Mouse (Mus musculus) forebrain, embryonic 14.5 days (tissue): ENCODE measurements around the gene D630045J12Rik. TPM values are rescaled to one million over a fixed set of nuclear protein-coding genes. Genes with fewer than 3 reads are reported as not detected.
A peak's percentile ranks its signal among the peaks of the same experiment; 100 is the strongest.

Experiments used
- ATAC-seq: fragments of 200-750 bp; cut with Nextera tagmentation; 2 replicates; pipeline ENCODE4 v1.8.0; 2017; ENCODE audit warnings: mild to moderate bottlenecking, moderate library complexity
- DNase-seq: peaks from one replicate; pipeline ENCODE4 v3.0.0-alpha.2; 2015; ENCODE audit warnings: low spot score
- H3K27ac ChIP-seq: fragments of 300-500 bp; sonication (generic); 2 replicates; pipeline ENCODE4 v1.5.1; 2014; ENCODE audit warnings: low read depth, mild to moderate bottlenecking, control low read depth, low read length, moderate library complexity
- H3K27me3 ChIP-seq: fragments of 300-500 bp; sonication (generic); replicated peaks from 2 replicates; pipeline ENCODE4 v1.6.1; 2014; ENCODE audit warnings: low read length, control low read depth, mixed read lengths; ENCODE audit not compliant: control insufficient read depth, insufficient read depth
- H3K36me3 ChIP-seq: fragments of 300-500 bp; sonication (generic); 2 replicates; pipeline ENCODE4 v1.6.1; 2014; ENCODE audit warnings: low read length, control low read depth; ENCODE audit not compliant: control insufficient read depth, insufficient read depth
- H3K4me1 ChIP-seq: fragments of 300-500 bp; sonication (generic); 2 replicates; pipeline ENCODE4 v1.6.1; 2014; ENCODE audit warnings: antibody characterized with exemption, low read length, control low read depth; ENCODE audit not compliant: control insufficient read depth, insufficient read depth
- H3K4me2 ChIP-seq: fragments of 300-500 bp; sonication (generic); 2 replicates; pipeline ENCODE4 v1.6.1; 2014; ENCODE audit warnings: mild to moderate bottlenecking, control low read depth, low read length
- H3K4me3 ChIP-seq: fragments of 300-500 bp; sonication (generic); 2 replicates; pipeline ENCODE4 v1.5.1; 2014; ENCODE audit warnings: low read depth, low read length, control low read depth
- H3K9ac ChIP-seq: fragments of 300-500 bp; sonication (generic); 2 replicates; pipeline ENCODE4 v1.6.1; 2014; ENCODE audit warnings: mild to moderate bottlenecking, low read length, control low read depth, moderate library complexity
- H3K9me3 ChIP-seq: fragments of 300-500 bp; sonication (generic); replicated peaks from 2 replicates; pipeline ENCODE4 v1.6.1; 2016; ENCODE audit warnings: low read length, control low read depth, mixed read lengths; ENCODE audit not compliant: control insufficient read depth
- WGBS: fragments of 180-500 bp; shearing (Covaris S2); extraction: QIAGEN DNeasy Blood & Tissue Kit; methylation state at CpG from one replicate; pipeline ENCODE4 v1.1.7; 2014; 5-methylcytosine and 5-hydroxymethylcytosine counted together
- polyA plus RNA-seq: library from polyadenylated mRNA; unstranded; fragments of >200 nt; fragmentation: Nextera tagmentation; extraction: Ambion mirVana; gene quantifications from 2 replicates; pipeline ENCODE4 v1.2.1, GENCODE M21; 2014

D630045J12Rik gene
- polyA plus RNA-seq, 1 experiment from 2014 or later = 10.9 TPM

GRCm38 (mm10) chr6:38247362-38247761, 6.4 kb downstream of the D630045J12Rik start:
- Histone ChIP-seq H3K4me2 (no peak overlapping the region), H3K27me3 (no peaks in the 10 kb centered on the region), H3K9ac (no peak overlapping the region), H3K4me1 (peaks cover 26% of the 10 kb centered on the region), H3K27ac (no peak overlapping the region), H3K9me3 (no peaks in the 10 kb centered on the region), H3K4me3 (no peak overlapping the region), H3K36me3 (no peaks in the 10 kb centered on the region)
- ATAC-seq (no peak), DNase-seq (no peak)
- 87% methylated on average over 4 of the region's 4 CpGs for WGBS

GRCm38 (mm10) chr6:38244806-38245205, 9.0 kb downstream of the D630045J12Rik start:
- ATAC-seq = no peak
- 88% methylated on average over 3 of the region's 3 CpGs for WGBS

GRCm38 (mm10) chr6:38244167-38244566, 9.6 kb downstream of the D630045J12Rik start:
- WGBS = 80% methylated on average over 3 of the region's 3 CpGs
- H3K9ac ChIP-seq = no peak overlapping the region
- H3K36me3 ChIP-seq = no peaks in the 10 kb centered on the region
- DNase-seq = no peak
- H3K4me3 ChIP-seq = no peak overlapping the region
- H3K27me3 ChIP-seq = no peaks in the 10 kb centered on the region
- no peaks in the 10 kb centered on the region for H3K9me3 ChIP-seq
- no peak overlapping the region for H3K27ac ChIP-seq
- H3K4me1 ChIP-seq = peaks cover 21% of the 10 kb centered on the region
- no peak for ATAC-seq
- H3K4me2 ChIP-seq = no peak overlapping the region

More at GRCm38 (mm10) chr6:38244806-38245205, 9.0 kb downstream of the D630045J12Rik start:
- Histone ChIP-seq H3K4me2 (no peak overlapping the region), H3K36me3 (no peaks in the 10 kb centered on the region), H3K27me3 (no peaks in the 10 kb centered on the region), H3K27ac (no peak overlapping the region), H3K9me3 (no peaks in the 10 kb centered on the region), H3K4me1 (peaks cover 24% of the 10 kb centered on the region), H3K4me3 (no peak overlapping the region), H3K9ac (no peak overlapping the region)
- DNase-seq = no peak

- Histone ChIP-seq H3K4me3 (no peak overlapping the region), H3K36me3 (no peaks in the 10 kb centered on the region), H3K4me1 (peaks cover 21% of the 10 kb centered on the region), H3K27me3 (no peaks in the 10 kb centered on the region), H3K27ac (no peak overlapping the region), H3K4me2 (no peak overlapping the region), H3K9me3 (no peaks in the 10 kb centered on the region), H3K9ac (no peak overlapping the region)
- ATAC-seq (0 out of 2 replicates have a peak, but pooled peaks have one; percentile 16), DNase-seq (no peak)
- 46% methylated on average over 5 of the region's 5 CpGs for WGBS
These were observed 11.0 kb downstream of the D630045J12Rik start for GRCm38 (mm10) chr6:38242833-38243232.

GRCm38 (mm10) chr6:38242295-38242830, 11.4 kb downstream of the D630045J12Rik start:
- DNase-seq (peak; percentile 35), ATAC-seq (peak; percentile 42; the same call in 1 of the 2 replicates)
- no peak overlapping the region for H3K27ac ChIP-seq
- WGBS = 38% methylated on average over 8 of the region's 8 CpGs
- no peaks in the 10 kb centered on the region for H3K27me3 ChIP-seq
- H3K9me3 ChIP-seq = no peaks in the 10 kb centered on the region
- no peak overlapping the region for H3K4me3 ChIP-seq
- no peak overlapping the region for H3K9ac ChIP-seq
- H3K4me2 ChIP-seq = no peak overlapping the region
- H3K36me3 ChIP-seq = no peaks in the 10 kb centered on the region
- peaks cover 21% of the 10 kb centered on the region for H3K4me1 ChIP-seq

DNA sequence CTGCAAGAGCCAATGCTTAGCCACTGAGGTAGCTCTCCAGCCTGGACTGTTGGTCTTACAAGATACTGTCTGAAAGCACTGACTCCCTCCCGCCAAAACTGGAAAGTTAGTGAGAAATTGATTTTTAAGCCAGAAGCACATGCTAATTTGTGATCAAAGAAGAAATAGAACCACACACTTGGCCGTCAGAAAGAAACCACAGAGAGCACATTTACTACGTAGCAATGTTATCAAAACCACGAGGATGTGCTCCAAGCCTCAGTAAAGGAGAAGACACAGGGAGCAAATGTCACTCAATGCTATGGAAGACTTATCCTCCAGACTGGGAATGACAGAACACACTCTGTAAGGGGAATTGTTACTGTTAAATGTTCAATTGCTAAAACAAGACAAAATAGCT, 12.3 kb downstream of the D630045J12Rik start:
- Histone ChIP-seq H3K27me3 (no peaks in the 10 kb centered on the region), H3K9ac (no peak overlapping the region), H3K4me1 (peaks cover 21% of the 10 kb centered on the region), H3K4me2 (no peak overlapping the region), H3K9me3 (no peaks in the 10 kb centered on the region), H3K36me3 (no peaks in the 10 kb centered on the region), H3K4me3 (no peak overlapping the region), H3K27ac (no peak overlapping the region)
- ATAC-seq (no peak), DNase-seq (no peak)
- WGBS = 89% methylated on average over 4 of the region's 4 CpGs

DNA sequence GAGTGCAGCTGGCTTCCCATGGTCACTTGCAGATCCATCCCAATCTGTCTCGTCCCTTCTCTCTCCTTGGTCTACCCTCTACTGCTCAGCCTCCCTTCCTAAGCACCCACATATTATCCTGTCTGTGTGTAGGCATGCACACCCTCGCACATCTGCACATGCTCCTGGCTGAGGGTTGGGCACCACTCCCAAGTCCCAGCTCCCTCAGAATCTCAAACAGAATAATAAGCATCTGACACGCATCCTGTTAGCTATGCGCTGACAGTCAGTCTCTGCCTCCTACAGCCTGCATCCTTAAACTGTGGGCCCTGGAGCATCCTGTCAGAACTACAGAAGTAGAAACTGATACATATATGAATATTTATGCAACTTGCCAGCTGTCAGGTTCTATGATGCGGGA, 13.2 kb downstream of the D630045J12Rik start:
- WGBS = 76% methylated on average over 5 of the region's 5 CpGs
- no peak overlapping the region for H3K9ac ChIP-seq
- peak; percentile 57; the same call in 1 of the 2 replicates for ATAC-seq
- no peak overlapping the region; the same call in 1 of the 2 replicates for H3K27ac ChIP-seq
- peaks cover 21% of the 10 kb centered on the region for H3K4me1 ChIP-seq
- DNase-seq = peak; percentile 47
- H3K4me2 ChIP-seq = no peak overlapping the region
- H3K9me3 ChIP-seq = no peaks in the 10 kb centered on the region
- no peaks in the 10 kb centered on the region for H3K27me3 ChIP-seq
- H3K4me3 ChIP-seq = no peak overlapping the region
- no peaks in the 10 kb centered on the region for H3K36me3 ChIP-seq

- Histone ChIP-seq H3K4me3 (no peak overlapping the region), H3K4me2 (no peak overlapping the region), H3K27ac (no peak overlapping the region), H3K4me1 (peaks cover 16% of the 10 kb centered on the region), H3K27me3 (no peaks in the 10 kb centered on the region), H3K36me3 (no peaks in the 10 kb centered on the region), H3K9ac (no peak overlapping the region), H3K9me3 (no peaks in the 10 kb centered on the region)
- ATAC-seq (no peak), DNase-seq (no peak)
- 78% methylated on average over 4 of the region's 4 CpGs for WGBS
These were observed 15.4 kb downstream of the D630045J12Rik start for GRCm38 (mm10) chr6:38238382-38238781.

GRCm38 (mm10) chr6:38235991-38236658, 17.7 kb downstream of the D630045J12Rik start:
- peaks cover 7% of the 10 kb centered on the region; the same call in 1 of the 2 replicates for H3K4me1 ChIP-seq
- no peaks in the 10 kb centered on the region for H3K9me3 ChIP-seq
- no peak overlapping the region for H3K4me2 ChIP-seq
- ATAC-seq (no peak), DNase-seq (no peak)
- WGBS = 81% methylated on average over 7 of the region's 7 CpGs
- H3K36me3 ChIP-seq = no peaks in the 10 kb centered on the region
- no peaks in the 10 kb centered on the region for H3K27me3 ChIP-seq
- no peak overlapping the region for H3K9ac ChIP-seq
- H3K4me3 ChIP-seq = no peak overlapping the region
- H3K27ac ChIP-seq = no peak overlapping the region
